Mouse (Mus musculus): ENCODE data around the gene Rasgrf2. TPM values are rescaled to one million over a fixed set of nuclear protein-coding genes. Genes with fewer than 3 reads are reported as not detected.

Rasgrf2 gene
- polyA plus RNA-seq, 1 experiment from 2014 or later, result 0.29 TPM

GRCm38 (mm10) chr13:91938826-91939225, 192.6 kb downstream of the Rasgrf2 start:
- 70% methylated on average over 1 of the region's 1 CpGs for WGBS
- H3K36me3 ChIP-seq, result no peaks in the 10 kb centered on the region
- H3K4me2 ChIP-seq, result no peak overlapping the region
- no peak for ATAC-seq (replicated peaks; ENCODE audit: insufficient number of reproducible peaks, insufficient read depth, low FRiP score, low read depth)
- no peak overlapping the region for H3K9ac ChIP-seq
- no peak overlapping the region for H3K27ac ChIP-seq
- H3K27me3 ChIP-seq, result no peaks in the 10 kb centered on the region
- H3K4me3 ChIP-seq, result no peak overlapping the region
- no peaks in the 10 kb centered on the region for H3K4me1 ChIP-seq (replicated peaks)
- no peaks in the 10 kb centered on the region for H3K9me3 ChIP-seq (replicated peaks)

- no peaks in the 10 kb centered on the region for H3K27me3 ChIP-seq
Measured at GRCm38 (mm10) chr13:91937232-91937631, 194.2 kb downstream of the Rasgrf2 start.

GRCm38 (mm10) chr13:91932122-91932521, 199.3 kb downstream of the Rasgrf2 start:
- no peak overlapping the region for H3K4me3 ChIP-seq
- ATAC-seq (replicated peaks; ENCODE audit: insufficient number of reproducible peaks, insufficient read depth, low FRiP score, low read depth), result no peak
- no peaks in the 10 kb centered on the region for H3K9me3 ChIP-seq (replicated peaks)
- H3K4me1 ChIP-seq (replicated peaks), result no peaks in the 10 kb centered on the region
- WGBS, result 83% methylated on average over 1 of the region's 1 CpGs
- H3K27me3 ChIP-seq, result no peaks in the 10 kb centered on the region
- no peaks in the 10 kb centered on the region for H3K36me3 ChIP-seq
- H3K27ac ChIP-seq, result no peak overlapping the region
- no peak overlapping the region for H3K4me2 ChIP-seq
- H3K9ac ChIP-seq, result no peak overlapping the region

More at GRCm38 (mm10) chr13:91937232-91937631, 194.2 kb downstream of the Rasgrf2 start:
- no peaks in the 10 kb centered on the region for H3K4me1 ChIP-seq (replicated peaks)
- no peak overlapping the region for H3K4me2 ChIP-seq
- 75% methylated on average over 2 of the region's 2 CpGs for WGBS
- no peak for ATAC-seq (replicated peaks; ENCODE audit: insufficient number of reproducible peaks, insufficient read depth, low FRiP score, low read depth)
- H3K36me3 ChIP-seq, result no peaks in the 10 kb centered on the region
- no peaks in the 10 kb centered on the region for H3K9me3 ChIP-seq (replicated peaks)
- H3K9ac ChIP-seq, result no peak overlapping the region
- no peak overlapping the region for H3K4me3 ChIP-seq
- no peak overlapping the region for H3K27ac ChIP-seq

- no peak overlapping the region for H3K4me3 ChIP-seq
- no peak overlapping the region for H3K9ac ChIP-seq
- H3K9me3 ChIP-seq (replicated peaks), result no peaks in the 10 kb centered on the region
- ATAC-seq (replicated peaks; ENCODE audit: insufficient number of reproducible peaks, insufficient read depth, low FRiP score, low read depth), result no peak
- H3K4me2 ChIP-seq, result no peak overlapping the region
- H3K36me3 ChIP-seq, result no peaks in the 10 kb centered on the region
- H3K27ac ChIP-seq, result no peak overlapping the region
- H3K27me3 ChIP-seq, result no peaks in the 10 kb centered on the region
- no peaks in the 10 kb centered on the region for H3K4me1 ChIP-seq (replicated peaks)
- WGBS, result 51% methylated on average over 7 of the region's 7 CpGs
Measured at GRCm38 (mm10) chr13:91929943-91930726, 201.3 kb downstream of the Rasgrf2 start.

- 69% methylated on average over 4 of the region's 4 CpGs for WGBS
Measured at GRCm38 (mm10) chr13:91928605-91929389, 202.7 kb downstream of the Rasgrf2 start.

GRCm38 (mm10) chr13:91921010-91921409, 210.4 kb downstream of the Rasgrf2 start:
- no peak for ATAC-seq (replicated peaks; ENCODE audit: insufficient number of reproducible peaks, insufficient read depth, low FRiP score, low read depth)
- Histone ChIP-seq H3K27me3 (no peaks in the 10 kb centered on the region), H3K9me3 (replicated peaks) (no peaks in the 10 kb centered on the region), H3K4me2 (no peak overlapping the region), H3K4me1 (replicated peaks) (0 out of 2 replicates have a peak, but pooled peaks cover 3% of the 10 kb centered on the region), H3K27ac (no peak overlapping the region), H3K9ac (no peak overlapping the region), H3K4me3 (no peak overlapping the region), H3K36me3 (no peaks in the 10 kb centered on the region)
- WGBS, result 60% methylated on average over 3 of the region's 3 CpGs

More at GRCm38 (mm10) chr13:91928605-91929389, 202.7 kb downstream of the Rasgrf2 start:
- no peak overlapping the region for H3K9ac ChIP-seq
- no peak overlapping the region for H3K4me2 ChIP-seq
- H3K27me3 ChIP-seq, result no peaks in the 10 kb centered on the region
- H3K4me1 ChIP-seq (replicated peaks), result no peaks in the 10 kb centered on the region
- ATAC-seq (replicated peaks; ENCODE audit: insufficient number of reproducible peaks, insufficient read depth, low FRiP score, low read depth), result no peak
- no peaks in the 10 kb centered on the region for H3K9me3 ChIP-seq (replicated peaks)
- no peak overlapping the region for H3K27ac ChIP-seq
- H3K36me3 ChIP-seq, result no peaks in the 10 kb centered on the region
- no peak overlapping the region for H3K4me3 ChIP-seq

- no peak for ATAC-seq (replicated peaks; ENCODE audit: insufficient number of reproducible peaks, insufficient read depth, low FRiP score, low read depth)
Measured at GRCm38 (mm10) chr13:91918764-91919163, 212.7 kb downstream of the Rasgrf2 start.

GRCm38 (mm10) chr13:91917835-91918234, 213.6 kb downstream of the Rasgrf2 start:
- no peak overlapping the region for H3K27ac ChIP-seq
- no peaks in the 10 kb centered on the region for H3K9me3 ChIP-seq (replicated peaks)
- H3K4me1 ChIP-seq (replicated peaks), result 0 out of 2 replicates have a peak, but pooled peaks cover 7% of the 10 kb centered on the region
- no peak overlapping the region for H3K4me2 ChIP-seq
- WGBS, result 76% methylated on average over 2 of the region's 2 CpGs
- H3K36me3 ChIP-seq, result no peaks in the 10 kb centered on the region
- no peak overlapping the region for H3K4me3 ChIP-seq
- H3K9ac ChIP-seq, result no peak overlapping the region
- no peak for ATAC-seq (replicated peaks; ENCODE audit: insufficient number of reproducible peaks, insufficient read depth, low FRiP score, low read depth)
- no peaks in the 10 kb centered on the region for H3K27me3 ChIP-seq

More at GRCm38 (mm10) chr13:91918764-91919163, 212.7 kb downstream of the Rasgrf2 start:
- Histone ChIP-seq H3K27ac (no peak overlapping the region), H3K4me1 (replicated peaks) (0 out of 2 replicates have a peak, but pooled peaks cover 7% of the 10 kb centered on the region), H3K27me3 (no peaks in the 10 kb centered on the region), H3K9ac (no peak overlapping the region), H3K4me2 (no peak overlapping the region), H3K4me3 (no peak overlapping the region), H3K36me3 (no peaks in the 10 kb centered on the region), H3K9me3 (replicated peaks) (no peaks in the 10 kb centered on the region)
- 83% methylated on average over 5 of the region's 5 CpGs for WGBS

GRCm38 (mm10) chr13:91916308-91916707, 215.1 kb downstream of the Rasgrf2 start:
- no peak overlapping the region for H3K27ac ChIP-seq
- no peak overlapping the region for H3K4me3 ChIP-seq
- no peak for ATAC-seq (replicated peaks; ENCODE audit: insufficient number of reproducible peaks, insufficient read depth, low FRiP score, low read depth)
- WGBS, result 85% methylated on average over 5 of the region's 5 CpGs
- H3K4me1 ChIP-seq (replicated peaks), result peaks cover 7% of the 10 kb centered on the region
- H3K27me3 ChIP-seq, result no peaks in the 10 kb centered on the region
- H3K9me3 ChIP-seq (replicated peaks), result no peaks in the 10 kb centered on the region
- H3K9ac ChIP-seq, result no peak overlapping the region
- H3K4me2 ChIP-seq, result no peak overlapping the region
- H3K36me3 ChIP-seq, result no peaks in the 10 kb centered on the region

GRCm38 (mm10) chr13:91915582-91916239, 215.7 kb downstream of the Rasgrf2 start:
- no peaks in the 10 kb centered on the region for H3K36me3 ChIP-seq
- no peak overlapping the region for H3K4me3 ChIP-seq
- no peak overlapping the region for H3K9ac ChIP-seq
- 68% methylated on average over 6 of the region's 6 CpGs for WGBS
- H3K4me1 ChIP-seq (replicated peaks), result peaks cover 13% of the 10 kb centered on the region
- no peak overlapping the region for H3K27ac ChIP-seq
- no peaks in the 10 kb centered on the region for H3K9me3 ChIP-seq (replicated peaks)
- H3K27me3 ChIP-seq, result no peaks in the 10 kb centered on the region
- no peak overlapping the region for H3K4me2 ChIP-seq
- no peak for ATAC-seq (replicated peaks; ENCODE audit: insufficient number of reproducible peaks, insufficient read depth, low FRiP score, low read depth)

GRCm38 (mm10) chr13:91915192-91915581, 216.3 kb downstream of the Rasgrf2 start:
- ATAC-seq (replicated peaks; ENCODE audit: insufficient number of reproducible peaks, insufficient read depth, low FRiP score, low read depth), result no peak
- Histone ChIP-seq H3K27me3 (no peaks in the 10 kb centered on the region), H3K4me1 (replicated peaks) (peaks cover 13% of the 10 kb centered on the region), H3K4me2 (no peak overlapping the region), H3K4me3 (no peak overlapping the region), H3K9ac (no peak overlapping the region), H3K27ac (no peak overlapping the region), H3K36me3 (no peaks in the 10 kb centered on the region), H3K9me3 (replicated peaks) (no peaks in the 10 kb centered on the region)
- 45% methylated on average over 4 of the region's 4 CpGs for WGBS

Data from heart, embryonic 15.5 days (tissue).